Comparison of ENCODE assay signal across 9 mouse cellular contexts in the genomic region with DNA sequence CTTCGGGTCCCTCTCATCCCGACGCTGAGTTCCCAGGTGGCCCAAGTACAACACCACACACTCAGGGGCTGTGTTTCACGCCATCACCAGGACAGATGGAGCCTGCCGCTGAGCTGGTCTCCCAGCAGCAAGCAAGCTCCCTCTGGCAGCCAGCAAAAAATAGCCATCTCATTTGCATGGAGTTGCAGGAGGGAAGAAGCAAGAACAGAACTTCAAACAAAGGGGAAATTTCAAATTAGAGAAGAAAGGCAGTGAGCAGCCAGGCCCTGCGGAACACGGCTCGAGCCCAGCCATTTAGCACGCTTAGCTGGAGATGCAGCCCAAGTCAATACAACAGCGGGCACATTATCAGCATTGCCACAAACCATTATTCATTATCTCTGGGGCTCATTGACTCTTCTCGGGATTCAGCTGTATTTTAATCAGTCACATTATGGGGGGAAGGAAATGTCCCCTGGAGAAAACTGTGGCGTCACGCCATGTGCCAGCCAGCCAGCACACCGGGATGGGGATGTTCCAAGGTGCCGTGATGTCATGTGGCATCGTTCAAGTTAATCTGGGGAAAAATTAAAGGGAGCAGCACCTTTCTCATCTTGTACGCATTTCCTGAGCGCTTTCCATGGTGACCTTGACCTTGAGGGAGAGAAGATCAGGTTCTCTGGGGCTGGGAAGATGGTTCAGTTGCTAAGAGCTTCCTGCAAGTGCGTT.
A peak's percentile ranks its signal among the peaks of the same experiment; 100 is the strongest.
DNase-seq lines count a peak whose midpoint lies in the region; ATAC-seq and TF ChIP-seq lines count a peak whose summit lies in the region.
"Had no signal": no experiment of that assay in that cellular context is flagged by ENCODE, and none has a peak within 500 bp of the region (broad histone marks: within the 10 kb centered on the region; RNA-seq: fewer than 3 reads in every experiment).

No protein-coding gene starts in this region.

- peak; percentile 72 for TF ChIP-seq EP300 in liver, postnatal 0 days (IDR thresholded peaks at IDR 0.05; ENCODE audit: low read depth)

- H3K27ac ChIP-seq in neural tube, embryonic 11.5 days (ENCODE audit: low read depth, low read length), result peak overlapping the region; percentile 45; the same call in 1 of the 2 replicates
- peak overlapping the region; percentile 67 for H3K27ac ChIP-seq in hindbrain, embryonic 16.5 days (ENCODE audit: low read depth, low read length)
- no peak overlapping the region for H3K27ac ChIP-seq in liver, postnatal 0 days (ENCODE audit: low read depth)

- TF ChIP-seq CTCF in liver, postnatal 0 days (IDR thresholded peaks at IDR 0.05; ENCODE audit: low read depth), result no peak

- no peaks in the 10 kb centered on the region for H3K9me3 ChIP-seq in neural tube, embryonic 11.5 days (ENCODE audit: control insufficient read depth, low read length)
- H3K9me3 ChIP-seq in hindbrain, embryonic 16.5 days (ENCODE audit: control insufficient read depth, low read length), result no peaks in the 10 kb centered on the region
- H3K9me3 ChIP-seq in liver, postnatal 0 days (ENCODE audit: low read length), result no peaks in the 10 kb centered on the region; the same call in 1 of the 2 replicates
- H3K9me3 ChIP-seq: embryonic facial prominence, embryonic 13.5 days had no signal

- H3K36me3 ChIP-seq in neural tube, embryonic 11.5 days (ENCODE audit: control insufficient read depth, insufficient read depth, low read length), result no peaks in the 10 kb centered on the region
- H3K36me3 ChIP-seq in hindbrain, embryonic 16.5 days (ENCODE audit: control insufficient read depth, insufficient read depth, low read length), result no peaks in the 10 kb centered on the region
- no peaks in the 10 kb centered on the region for H3K36me3 ChIP-seq in liver, postnatal 0 days (replicated peaks; ENCODE audit: insufficient read depth, low read length)
- H3K36me3 ChIP-seq: embryonic facial prominence, embryonic 13.5 days had no signal

- peak; percentile 49 for DNase-seq in neural tube, embryonic 11.5 days (ENCODE audit: low spot score)
- no peak for DNase-seq in neural tube, embryonic 10.5 days (ENCODE audit: extremely low spot score, low spot score)
- no peak for DNase-seq in liver, postnatal 0 days
- DNase-seq in right cerebral cortex, postnatal 4 days, result peak; percentile 47
- no peak for DNase-seq in gastrocnemius, postnatal 25 days
- no peak for DNase-seq in B cell, adult 2 months

- H3K9ac ChIP-seq in neural tube, embryonic 11.5 days (ENCODE audit: low read length), result no peak overlapping the region
- no peak overlapping the region for H3K9ac ChIP-seq in hindbrain, embryonic 16.5 days (ENCODE audit: low read depth, low read length)
- H3K9ac ChIP-seq in liver, postnatal 0 days (replicated peaks), result no peak overlapping the region
- H3K9ac ChIP-seq: embryonic facial prominence, embryonic 13.5 days had no signal

- ATAC-seq in neural tube, embryonic 11.5 days (ENCODE audit: insufficient read depth, low FRiP score, low TSS enrichment), result peak; percentile 61; the same call in 1 of the 2 replicates
- ATAC-seq in hindbrain, embryonic 16.5 days, result peak; percentile 74
- ATAC-seq in liver, postnatal 0 days, result peak; percentile 41
- no peak for ATAC-seq in megakaryocyte, adult 5-6 weeks (ENCODE audit: poor library complexity, severe bottlenecking)

- no peaks in the 10 kb centered on the region for H3K27me3 ChIP-seq in neural tube, embryonic 11.5 days (ENCODE audit: control insufficient read depth, insufficient read depth, low read length)
- no peaks in the 10 kb centered on the region for H3K27me3 ChIP-seq in hindbrain, embryonic 16.5 days (replicated peaks; ENCODE audit: control insufficient read depth, insufficient read depth, low read length)
- H3K27me3 ChIP-seq in liver, postnatal 0 days (ENCODE audit: insufficient read depth, low read length), result no peaks in the 10 kb centered on the region

- no peak overlapping the region for H3K4me2 ChIP-seq in neural tube, embryonic 11.5 days (ENCODE audit: low read depth)
- no peak overlapping the region for H3K4me2 ChIP-seq in hindbrain, embryonic 16.5 days (ENCODE audit: low read length)
- no peak overlapping the region for H3K4me2 ChIP-seq in liver, postnatal 0 days (ENCODE audit: low read depth, low read length)
- H3K4me2 ChIP-seq: embryonic facial prominence, embryonic 13.5 days had no signal

- H3K4me1 ChIP-seq in neural tube, embryonic 11.5 days (ENCODE audit: control insufficient read depth, insufficient read depth, low read length), result peaks cover 10% of the 10 kb centered on the region
- peaks cover 29% of the 10 kb centered on the region for H3K4me1 ChIP-seq in hindbrain, embryonic 16.5 days (ENCODE audit: control insufficient read depth, insufficient read depth, low read depth, low read length)
- no peaks in the 10 kb centered on the region for H3K4me1 ChIP-seq in liver, postnatal 0 days (ENCODE audit: insufficient read depth)

- 51% methylated on average over 19 of the region's 19 CpGs for WGBS in neural tube, embryonic 11.5 days
- WGBS in hindbrain, embryonic 16.5 days, result 18% methylated on average over 19 of the region's 19 CpGs
- WGBS in liver, postnatal 0 days (ENCODE audit: insufficient replicate concordance), result 41% methylated on average over 19 of the region's 19 CpGs

- no peak overlapping the region for H3K4me3 ChIP-seq in neural tube, embryonic 11.5 days (ENCODE audit: low read depth, low read length)
- no peak overlapping the region for H3K4me3 ChIP-seq in hindbrain, embryonic 16.5 days (ENCODE audit: low read length)
- no peak overlapping the region for H3K4me3 ChIP-seq in liver, postnatal 0 days (ENCODE audit: low read depth, low read length)
- H3K4me3 ChIP-seq: embryonic facial prominence, embryonic 13.5 days had no signal

Comparison
In these comparisons a context has a peak if more than half of its experiments do, and no peak if none do; other contexts are left out.
1. DNase-seq: peak in neural tube, embryonic 11.5 days (single experiment) and right cerebral cortex, postnatal 4 days (single experiment); none in neural tube, embryonic 10.5 days (single experiment), liver, postnatal 0 days (single experiment), gastrocnemius, postnatal 25 days (single experiment) and B cell, adult 2 months (0 of 2).